Mouse (Mus musculus): Measurements from ENCODE around the gene Oit1.

Gene Oit1

GRCm38 (mm10) chr14:8335947-8336346 lies 42.6 kb downstream of the Oit1 start:
- DNase-seq (ENCODE audit: low read depth): no peak

GRCm38 (mm10) chr14:8334511-8334910 lies 44.0 kb downstream of the Oit1 start:
- no peak for DNase-seq (ENCODE audit: low read depth)

DNA sequence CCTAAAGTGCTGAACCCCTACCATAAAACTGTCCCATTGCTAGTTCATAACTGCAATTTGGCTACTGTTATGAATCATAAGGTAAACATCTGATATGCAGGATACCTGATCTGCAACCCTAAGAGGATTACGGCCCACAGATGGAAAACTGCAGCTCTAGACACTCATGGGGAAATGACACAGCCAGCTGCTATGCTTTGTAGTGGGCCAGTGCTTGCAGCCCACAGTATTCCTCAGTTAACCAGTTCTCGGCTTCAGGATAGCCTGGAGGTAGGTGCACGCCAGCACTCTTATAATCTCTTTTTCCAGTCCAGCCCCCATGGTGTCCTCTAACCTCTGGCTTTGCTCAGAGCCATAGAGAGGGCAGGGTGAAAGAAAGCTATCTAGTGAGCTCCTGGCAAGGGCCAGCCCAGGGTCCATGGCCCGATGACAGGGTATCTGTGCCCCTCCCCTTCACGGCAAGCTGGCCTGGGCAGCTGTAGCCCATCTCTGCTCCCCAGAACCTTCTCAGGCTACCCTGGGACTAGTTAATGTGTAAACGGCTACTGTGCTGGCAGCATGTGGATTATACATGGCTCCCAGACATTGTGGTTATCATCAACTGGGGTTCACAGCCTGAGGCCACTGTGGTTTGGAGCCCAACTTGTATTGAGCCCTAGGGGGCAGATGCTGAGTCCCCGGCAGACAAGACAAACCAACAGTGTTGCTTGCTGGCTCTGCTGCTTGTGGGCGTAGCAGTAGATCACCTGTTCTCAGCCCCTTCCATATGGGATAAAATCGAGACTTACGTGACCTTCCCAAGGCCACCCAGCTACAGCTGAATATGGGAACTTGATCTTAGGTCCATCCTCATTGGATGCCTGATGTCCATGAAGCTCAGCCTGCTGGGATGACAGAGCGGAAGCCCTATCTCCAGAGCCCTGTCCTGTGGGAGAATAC lies 46.0 kb downstream of the Oit1 start:
- DNase-seq (ENCODE audit: low read depth): no peak

DNA sequence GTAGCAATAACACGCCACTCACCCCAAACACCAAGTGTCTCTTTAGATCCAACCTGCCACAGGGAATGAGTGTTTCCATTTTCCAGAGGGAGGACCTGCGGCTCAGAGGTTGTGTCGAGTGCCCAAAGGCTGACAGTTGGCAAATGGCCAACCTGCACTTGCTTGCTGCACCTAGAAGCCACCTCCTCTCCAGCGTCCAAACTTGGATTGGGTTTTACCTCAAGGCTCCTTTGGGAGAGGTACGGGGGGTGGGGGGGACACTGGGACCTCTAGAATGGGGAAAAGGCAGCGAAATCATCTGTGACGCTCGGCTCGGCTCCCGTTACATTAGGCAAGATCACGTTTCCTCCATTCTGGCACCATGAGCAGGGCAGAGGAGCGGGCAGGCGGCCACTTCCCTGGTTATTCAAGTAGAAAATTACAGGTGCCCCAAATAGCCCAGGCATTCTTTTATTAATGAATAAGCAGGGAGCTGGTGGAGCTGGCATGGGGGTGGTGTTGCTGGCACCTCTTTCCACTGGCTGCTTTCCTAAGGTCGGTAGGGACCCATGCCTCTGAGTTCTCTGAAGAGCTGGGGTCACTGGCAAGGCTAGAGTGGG lies 47.1 kb downstream of the Oit1 start:
- no peak for DNase-seq (ENCODE audit: low read depth)

GRCm38 (mm10) chr14:8330390-8330789 lies 48.2 kb downstream of the Oit1 start:
- DNase-seq (ENCODE audit: low read depth): no peak

- no peak for DNase-seq (ENCODE audit: low read depth)
Observed at GRCm38 (mm10) chr14:8329552-8329951, 49.0 kb downstream of the Oit1 start.

DNA sequence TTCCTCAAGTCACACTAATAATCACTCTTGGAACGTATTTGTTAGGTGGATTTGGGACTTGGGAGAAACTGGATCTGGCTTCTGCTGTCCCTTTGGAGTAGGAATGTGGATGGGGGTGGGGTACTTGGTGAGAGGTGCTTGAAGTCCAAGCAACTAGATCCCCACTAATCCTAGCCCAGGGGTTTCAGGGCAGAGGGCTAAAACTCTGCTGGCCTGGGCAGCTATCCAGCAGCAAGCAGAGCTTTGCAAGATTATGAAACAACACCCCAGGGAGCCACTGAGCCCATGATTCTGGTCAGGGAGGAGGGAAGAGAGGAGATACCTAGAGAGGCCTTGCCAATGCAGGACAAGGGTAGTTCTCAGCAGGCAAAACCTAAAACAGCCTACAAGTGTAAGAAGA lies 51.2 kb downstream of the Oit1 start:
- no peak for DNase-seq (ENCODE audit: low read depth)

- no peak for DNase-seq (ENCODE audit: low read depth)
Observed at GRCm38 (mm10) chr14:8326961-8327360, 51.6 kb downstream of the Oit1 start.

DNA sequence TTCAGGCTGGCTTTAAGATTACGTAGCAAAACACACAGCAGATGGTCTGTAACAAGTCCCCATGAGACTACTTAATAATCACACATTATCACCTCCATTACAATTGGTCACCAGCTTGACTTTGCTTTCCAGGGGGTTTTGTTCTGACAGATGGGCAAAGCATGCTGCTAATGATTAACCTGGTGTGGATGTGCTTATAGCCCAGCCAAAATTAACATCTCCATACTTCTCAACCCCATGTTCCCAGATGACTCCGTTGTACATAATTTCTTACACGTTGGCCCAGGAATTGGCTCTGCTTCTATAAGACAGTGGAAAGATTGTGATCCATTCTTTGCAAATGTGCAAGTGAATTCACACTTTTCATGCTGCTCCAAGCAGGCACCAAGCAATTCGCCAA lies 52.8 kb downstream of the Oit1 start:
- DNase-seq (ENCODE audit: low read depth): no peak

- DNase-seq (ENCODE audit: low read depth): no peak
Observed at GRCm38 (mm10) chr14:8320528-8320927, 58.0 kb downstream of the Oit1 start.

GRCm38 (mm10) chr14:8317194-8318097 lies 61.1 kb downstream of the Oit1 start, which contains the start of gene Fam107a:
Gene Fam107a (minus strand): TSS chr14:8318023.
- no peak for DNase-seq (ENCODE audit: low read depth)

DNA sequence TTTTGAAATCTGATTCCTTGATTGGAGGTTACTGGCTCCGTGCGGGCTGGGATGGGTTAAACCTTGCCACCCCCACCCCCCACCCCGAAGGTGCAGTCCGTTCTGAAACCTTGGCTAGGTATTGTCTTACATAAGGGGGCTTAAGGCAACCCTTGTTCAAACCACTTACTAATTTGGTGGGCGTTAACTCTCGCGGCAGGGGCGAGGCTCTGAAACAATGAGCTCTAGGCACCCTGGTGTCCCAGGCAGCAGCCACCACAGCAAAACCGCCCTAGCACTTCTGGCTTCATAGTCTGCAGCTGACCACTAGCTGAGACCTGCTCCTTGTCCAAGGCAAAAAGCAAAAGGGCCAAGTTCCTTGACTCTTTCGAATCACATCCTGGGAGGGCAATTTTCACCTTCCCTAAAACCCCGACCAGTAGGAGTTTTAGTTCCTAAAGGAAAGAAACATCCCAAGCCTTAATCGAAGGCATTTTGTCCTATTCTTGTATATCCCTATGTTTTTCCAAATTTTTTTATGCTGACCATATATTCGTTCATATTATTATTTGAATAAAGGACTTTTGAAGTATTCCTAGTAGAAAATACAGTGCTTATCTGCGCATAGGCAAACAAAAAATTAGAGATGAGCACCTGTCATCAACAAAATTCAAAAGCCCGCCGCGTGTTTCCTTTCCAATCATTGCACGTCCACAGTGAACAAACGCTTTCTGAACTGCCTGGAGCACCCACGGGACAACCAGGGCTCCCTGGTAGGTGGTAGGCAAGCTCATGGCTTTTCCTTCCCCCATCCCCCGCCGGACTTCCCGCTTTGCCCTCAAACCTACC lies 62.0 kb downstream of the Oit1 start:
- DNase-seq (ENCODE audit: low read depth): no peak

DNA sequence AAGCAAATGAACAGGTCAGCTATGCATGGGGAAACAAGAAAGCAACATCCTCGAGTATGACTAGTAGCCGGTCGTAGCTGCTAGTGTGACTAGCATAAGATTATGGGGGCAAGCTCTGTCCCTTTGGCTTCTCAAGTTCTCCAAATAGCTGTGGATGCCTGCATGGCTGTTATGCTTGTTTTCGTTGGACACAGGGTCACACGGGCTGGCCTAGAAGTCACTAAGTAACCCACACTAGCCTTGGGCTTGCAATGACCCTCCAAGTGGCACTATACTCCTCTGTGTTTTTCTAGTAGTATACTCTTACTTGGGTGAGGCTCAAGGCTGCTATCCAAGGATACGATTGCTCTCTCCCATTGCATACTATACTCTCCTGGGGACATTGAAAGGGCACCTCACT lies 63.4 kb downstream of the Oit1 start:
- DNase-seq (ENCODE audit: low read depth): no peak

DNA sequence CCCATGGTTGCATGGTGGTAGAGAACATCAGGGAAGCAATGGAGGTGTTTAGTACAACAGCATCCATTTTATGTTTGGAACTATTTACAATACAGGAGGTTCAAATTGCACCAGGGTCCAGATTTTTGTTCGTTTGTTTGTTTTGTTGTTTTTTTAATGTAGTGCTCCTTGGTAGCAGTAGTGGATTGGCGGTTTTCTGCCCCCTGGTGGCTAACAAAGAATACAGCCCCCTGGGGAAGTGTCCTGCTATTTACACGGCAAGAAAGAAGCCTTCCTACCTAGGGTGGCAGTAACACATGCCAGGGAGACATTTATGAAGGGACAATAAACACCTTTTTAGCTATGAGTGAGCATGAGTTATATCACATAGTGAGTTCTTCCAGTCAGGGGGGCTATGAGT lies 64.0 kb downstream of the Oit1 start:
- DNase-seq (ENCODE audit: low read depth): peak; percentile 62

DNA sequence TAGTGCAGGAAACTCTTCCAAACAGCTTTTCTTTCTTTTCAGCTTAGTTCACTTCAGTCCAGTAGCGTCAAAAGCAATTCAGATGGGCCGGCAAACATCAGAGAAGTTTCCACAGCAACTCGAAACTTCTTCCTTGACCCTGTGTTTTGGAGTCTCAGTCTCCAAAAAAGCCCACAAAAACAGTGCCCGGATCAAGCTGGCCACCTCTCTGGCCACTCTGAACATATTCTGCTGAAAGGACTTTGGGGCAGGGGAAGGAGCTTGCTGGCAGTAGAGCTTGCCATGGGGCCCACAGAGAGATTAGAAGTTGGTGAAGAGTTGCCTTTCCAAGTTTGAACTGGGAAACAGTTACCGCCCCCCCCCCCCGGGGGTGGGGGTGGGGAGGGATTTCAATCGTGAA lies 64.7 kb downstream of the Oit1 start:
- DNase-seq (ENCODE audit: low read depth): no peak

- DNase-seq (ENCODE audit: low read depth): no peak
Observed at GRCm38 (mm10) chr14:8309621-8310141, 68.9 kb downstream of the Oit1 start.

DNA sequence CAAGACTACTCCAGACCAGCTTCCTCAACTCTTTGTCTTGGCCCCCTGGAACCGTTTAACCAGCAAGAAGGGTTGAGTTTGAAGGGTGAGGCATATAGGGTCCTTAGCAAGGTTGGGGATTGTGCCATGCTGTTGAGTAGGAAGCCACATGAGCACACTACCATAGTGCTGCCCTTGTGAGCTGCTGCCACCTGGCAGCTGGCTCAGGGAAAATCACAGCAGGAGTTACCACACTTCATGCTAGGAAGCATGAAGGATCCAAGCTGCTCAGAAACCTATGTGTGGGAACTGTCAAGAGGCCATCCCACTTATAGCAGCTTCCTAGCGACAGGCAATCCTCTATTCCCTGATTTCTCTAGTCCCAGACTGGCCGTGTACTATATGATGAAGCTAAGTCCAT lies 69.9 kb downstream of the Oit1 start:
- DNase-seq (ENCODE audit: low read depth): no peak

DNA sequence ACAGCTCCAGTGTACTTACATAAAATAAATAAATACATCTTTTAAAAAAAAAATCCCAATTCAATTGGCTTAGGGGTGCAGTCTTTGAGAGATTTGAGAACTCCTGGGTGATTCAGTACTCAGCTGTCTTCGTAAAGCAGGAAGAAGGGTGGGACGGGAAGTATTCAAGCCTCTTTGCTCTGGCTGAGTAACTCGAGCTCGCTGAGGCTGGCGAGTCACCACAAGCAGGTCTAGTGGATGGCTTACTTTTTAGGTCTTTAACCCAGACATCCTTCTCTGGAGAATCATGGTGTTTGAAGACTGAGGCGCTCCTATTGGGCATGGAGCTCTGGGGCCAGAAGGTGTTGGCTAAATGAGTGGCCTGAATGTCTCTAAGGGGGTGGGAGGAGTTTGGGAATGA lies 71.7 kb downstream of the Oit1 start:
- DNase-seq (ENCODE audit: low read depth): peak; percentile 17

DNA sequence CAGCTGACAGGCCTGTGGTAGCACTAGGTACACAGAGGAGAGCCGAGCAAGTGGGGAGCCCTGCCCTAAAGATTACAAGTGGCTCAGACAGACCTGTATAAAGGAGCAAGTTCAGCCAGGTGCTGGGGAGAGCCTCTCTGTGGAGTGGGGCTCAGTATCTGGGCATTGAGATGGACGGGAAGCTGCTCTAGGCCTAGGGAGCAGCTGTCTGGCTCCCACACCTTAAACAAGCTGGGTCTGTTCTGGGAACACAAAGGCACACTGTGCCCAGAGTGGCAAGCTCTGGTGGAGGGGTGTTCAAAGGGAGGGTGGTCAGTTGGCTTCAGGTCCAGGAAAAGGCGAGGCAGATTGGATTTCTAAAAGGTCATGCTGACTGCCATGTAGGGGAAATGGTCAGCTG lies 73.5 kb downstream of the Oit1 start:
- no peak for DNase-seq (ENCODE audit: low read depth)

GRCm38 (mm10) chr14:8304082-8304481 lies 74.5 kb downstream of the Oit1 start:
- DNase-seq (ENCODE audit: low read depth): no peak

DNA sequence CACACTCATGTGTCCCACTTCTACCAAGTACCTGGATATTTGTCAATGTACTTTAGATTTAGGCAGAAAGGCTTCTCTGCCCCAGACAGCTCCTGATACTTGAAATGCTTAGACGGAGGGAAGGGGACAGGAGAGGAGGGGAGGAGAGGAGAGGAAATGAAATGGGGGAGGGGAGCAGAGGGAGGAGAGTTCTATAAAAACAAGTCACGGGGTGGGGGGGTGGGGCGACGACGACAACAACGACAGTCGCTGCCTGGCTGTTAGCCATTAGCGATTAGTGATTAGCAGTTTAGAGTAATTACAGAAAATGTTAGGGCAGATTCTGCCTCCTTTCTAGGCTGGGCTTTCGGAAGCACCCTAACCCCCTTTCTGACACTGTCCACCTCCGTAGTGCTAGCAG lies 75.9 kb downstream of the Oit1 start:
- no peak for DNase-seq (ENCODE audit: low read depth)
